Mouse (Mus musculus) bone marrow, adult 2 months (tissue): ENCODE data around the gene Cacna1c. TPM values are rescaled to one million over a fixed set of nuclear protein-coding genes. Genes with fewer than 3 reads are reported as not detected.
A peak's percentile ranks its signal among the peaks of the same experiment; 100 is the strongest.

Source experiments
- H3K27ac ChIP-seq: fragments of 200-500 bp; 2 replicates; pipeline ENCODE4 v1.5.1; 2012; ENCODE audit warnings: low read depth, mild to moderate bottlenecking, control low read depth, inconsistent platforms, low read length; ENCODE audit not compliant: control insufficient read depth, poor library complexity, insufficient read depth
- H3K4me1 ChIP-seq: fragments of 200-500 bp; 2 replicates; pipeline ENCODE4 v1.6.1; 2011; ENCODE audit warnings: low read length; ENCODE audit not compliant: control insufficient read depth, insufficient read depth
- H3K4me3 ChIP-seq: fragments of 200-500 bp; replicated peaks from 2 replicates; pipeline ENCODE3; 2011; ENCODE audit warnings: mild to moderate bottlenecking, low read depth, low read length, control low read depth; ENCODE audit not compliant: control insufficient read depth
- CTCF ChIP-seq: fragments of 200-500 bp; IDR thresholded peaks from 2 replicates; pipeline ENCODE4 v1.5.1; 2011; ENCODE audit warnings: low read length, control low read depth; ENCODE audit not compliant: control insufficient read depth, insufficient read depth
- POLR2A ChIP-seq: fragments of 200-500 bp; IDR thresholded peaks from 2 replicates; pipeline ENCODE4 v1.6.1; 2011; ENCODE audit warnings: low read depth, mild to moderate bottlenecking, control low read depth, low read length, borderline replicate concordance; ENCODE audit not compliant: control insufficient read depth
- WGBS: fragments of 180-500 bp; shearing (Covaris S2); methylation state at CpG from one replicate; pipeline ENCODE4 v1.1.7; 2018; 5-methylcytosine and 5-hydroxymethylcytosine counted together
- polyA plus RNA-seq: library from polyadenylated mRNA; stranded (reverse); fragments of >200 nt; gene quantifications from 2 replicates; pipeline ENCODE4 v1.2.4, GENCODE M21; 2011; ENCODE audit warnings: low replicate concordance; ENCODE audit not compliant: missing spikeins, insufficient read depth, insufficient read length

Cacna1c gene
- polyA plus RNA-seq, 1 experiment: 3.1 TPM

- H3K4me1 ChIP-seq: no peaks in the 10 kb centered on the region
- no peak overlapping the region for H3K27ac ChIP-seq
- 75% methylated on average over 4 of the region's 4 CpGs for WGBS
- H3K4me3 ChIP-seq: no peak overlapping the region
- no peak for TF ChIP-seq CTCF
Measured at GRCm38 (mm10) chr6:118674781-118675180, 521.4 kb downstream of the Cacna1c start.

- TF ChIP-seq CTCF (no peak), POLR2A (no peak)
- H3K27ac ChIP-seq: no peak overlapping the region
- 75% methylated on average over 12 of the region's 12 CpGs for WGBS
- H3K4me1 ChIP-seq: no peaks in the 10 kb centered on the region
- H3K4me3 ChIP-seq: no peak overlapping the region
Measured at GRCm38 (mm10) chr6:118673974-118674695, 522.1 kb downstream of the Cacna1c start.

- TF ChIP-seq POLR2A (no peak), CTCF (no peak)
- Histone ChIP-seq H3K27ac (no peak overlapping the region), H3K4me3 (no peak overlapping the region), H3K4me1 (no peaks in the 10 kb centered on the region)
- 77% methylated on average over 4 of the region's 4 CpGs for WGBS
Measured at GRCm38 (mm10) chr6:118653331-118653730, 542.9 kb downstream of the Cacna1c start.

GRCm38 (mm10) chr6:118649121-118649783 is 547.0 kb downstream of the Cacna1c start:
- Histone ChIP-seq H3K27ac (no peak overlapping the region), H3K4me1 (no peaks in the 10 kb centered on the region), H3K4me3 (no peak overlapping the region)
- WGBS: 84% methylated on average over 6 of the region's 6 CpGs
- TF ChIP-seq POLR2A: no peak

- no peaks in the 10 kb centered on the region for H3K4me1 ChIP-seq
- H3K4me3 ChIP-seq: no peak overlapping the region
- WGBS: 48% methylated on average over 14 of the region's 14 CpGs
- TF ChIP-seq POLR2A (no peak), CTCF (peak; percentile 43)
- H3K27ac ChIP-seq: no peak overlapping the region
Measured at GRCm38 (mm10) chr6:118646265-118647061, 549.8 kb downstream of the Cacna1c start.

- TF ChIP-seq POLR2A (no peak), CTCF (no peak)
- Histone ChIP-seq H3K27ac (no peak overlapping the region), H3K4me1 (no peaks in the 10 kb centered on the region), H3K4me3 (no peak overlapping the region)
- WGBS: 79% methylated on average over 12 of the region's 12 CpGs
Measured at GRCm38 (mm10) chr6:118644866-118645265, 551.4 kb downstream of the Cacna1c start.

GRCm38 (mm10) chr6:118643541-118643940 is 552.7 kb downstream of the Cacna1c start:
- Histone ChIP-seq H3K4me1 (no peaks in the 10 kb centered on the region), H3K4me3 (no peak overlapping the region), H3K27ac (no peak overlapping the region)
- 78% methylated on average over 2 of the region's 2 CpGs for WGBS
- no peak for TF ChIP-seq CTCF
- no peak for TF ChIP-seq POLR2A

- TF ChIP-seq POLR2A (no peak), CTCF (no peak)
- 45% methylated on average over 6 of the region's 6 CpGs for WGBS
- H3K27ac ChIP-seq: no peak overlapping the region
- H3K4me1 ChIP-seq: no peaks in the 10 kb centered on the region
- H3K4me3 ChIP-seq: no peak overlapping the region
Measured at GRCm38 (mm10) chr6:118641671-118642325, 554.4 kb downstream of the Cacna1c start.

GRCm38 (mm10) chr6:118639816-118640215 is 556.4 kb downstream of the Cacna1c start:
- Histone ChIP-seq H3K4me1 (no peaks in the 10 kb centered on the region), H3K27ac (no peak overlapping the region), H3K4me3 (no peak overlapping the region)
- 61% methylated on average over 2 of the region's 2 CpGs for WGBS
- TF ChIP-seq POLR2A (no peak), CTCF (no peak)
